Mouse (Mus musculus) stomach, postnatal 0 days (tissue): ENCODE measurements around the gene Bsg. TPM values are rescaled to one million over a fixed set of nuclear protein-coding genes. Genes with fewer than 3 reads are reported as not detected.

Experiments used
- ATAC-seq: fragments of 200-750 bp; cut with Nextera tagmentation; 2 replicates; pipeline ENCODE4 v1.8.0; 2017; ENCODE audit not compliant: low FRiP score, low TSS enrichment
- DNase-seq: peaks from one replicate; pipeline ENCODE4 v3.0.0-alpha.2; 2016; ENCODE audit warnings: low spot score
- H3K27ac ChIP-seq: fragments of 300-500 bp; sonication (generic); replicated peaks from 2 replicates; pipeline ENCODE4 v1.5.1; 2014; ENCODE audit warnings: mild to moderate bottlenecking, control low read depth
- H3K27me3 ChIP-seq: fragments of 300-500 bp; sonication (generic); 2 replicates; pipeline ENCODE4 v1.6.1; 2014; ENCODE audit warnings: low read length; ENCODE audit not compliant: control insufficient read depth, insufficient read depth
- H3K36me3 ChIP-seq: fragments of 300-500 bp; sonication (generic); 2 replicates; pipeline ENCODE4 v1.6.1; 2014; ENCODE audit warnings: low read length, mixed read lengths; ENCODE audit not compliant: control insufficient read depth, insufficient read depth
- H3K4me1 ChIP-seq: fragments of 300-500 bp; sonication (generic); replicated peaks from 2 replicates; pipeline ENCODE4 v1.6.1; 2014; ENCODE audit warnings: antibody characterized with exemption; ENCODE audit not compliant: control insufficient read depth, insufficient read depth
- H3K4me2 ChIP-seq: fragments of 300-500 bp; sonication (generic); replicated peaks from 2 replicates; pipeline ENCODE4 v1.6.1; 2014; ENCODE audit warnings: low read depth, mild to moderate bottlenecking, control low read depth, moderate library complexity
- H3K4me3 ChIP-seq: fragments of 300-500 bp; sonication (generic); 2 replicates; pipeline ENCODE4 v1.5.1; 2014; ENCODE audit warnings: low read depth, low read length, control low read depth
- H3K9ac ChIP-seq: fragments of 300-500 bp; sonication (generic); 2 replicates; pipeline ENCODE4 v1.6.1; 2014; ENCODE audit warnings: mild to moderate bottlenecking, low read length, control low read depth, mixed read lengths
- H3K9me3 ChIP-seq: fragments of 300-500 bp; sonication (generic); 2 replicates; pipeline ENCODE4 v1.6.1; 2016; ENCODE audit warnings: low read length; ENCODE audit not compliant: control insufficient read depth
- CTCF ChIP-seq: IDR thresholded peaks from 2 replicates; pipeline ENCODE4 v1.5.1; 2016; ENCODE audit warnings: antibody characterized with exemption, low read depth, mild to moderate bottlenecking, moderate library complexity
- EP300 ChIP-seq: optimal IDR thresholded peaks from 2 replicates; pipeline ENCODE3; 2016; ENCODE audit warnings: antibody characterized with exemption
- WGBS: fragments of 180-500 bp; shearing (Covaris S2); extraction: QIAGEN DNeasy Blood & Tissue Kit; methylation state at CpG from one replicate; pipeline ENCODE4 v1.1.7; 2014; 5-methylcytosine and 5-hydroxymethylcytosine counted together
- polyA plus RNA-seq: library from polyadenylated mRNA; unstranded; fragments of >200 nt; fragmentation: Nextera tagmentation; extraction: Ambion mirVana; gene quantifications from 2 replicates; pipeline ENCODE4 v1.2.1, GENCODE M21; 2015

Gene Bsg
- polyA plus RNA-seq, 1 experiment from 2014 or later, result 1,012 TPM

GRCm38 (mm10) chr10:79683726-79684640 is 20.3 kb upstream of the Bsg start:
- H3K9ac ChIP-seq, result peak overlapping the region; percentile 85
- DNase-seq (no peak), ATAC-seq (no peak)
- TF ChIP-seq EP300 (no peak), CTCF (no peak)
- H3K4me3 ChIP-seq, result peak overlapping the region; percentile 73; the same call in 1 of the 2 replicates
- 0 out of 2 replicates have a peak overlapping the region, but pooled peaks have one; percentile 8 for H3K27ac ChIP-seq
- peaks cover 10% of the 10 kb centered on the region; the same call in 1 of the 2 replicates for H3K4me1 ChIP-seq
- 80% methylated on average over 6 of the region's 6 CpGs for WGBS
- peak overlapping the region; percentile 75 for H3K4me2 ChIP-seq
- no peaks in the 10 kb centered on the region for H3K27me3 ChIP-seq
- H3K9me3 ChIP-seq, result no peaks in the 10 kb centered on the region
- peaks cover 20% of the 10 kb centered on the region for H3K36me3 ChIP-seq

GRCm38 (mm10) chr10:79684770-79685600 is 19.3 kb upstream of the Bsg start:
- H3K27ac ChIP-seq, result no peak overlapping the region
- H3K4me2 ChIP-seq, result no peak overlapping the region
- no peaks in the 10 kb centered on the region for H3K27me3 ChIP-seq
- 93% methylated on average over 25 of the region's 25 CpGs for WGBS
- peaks cover 10% of the 10 kb centered on the region; the same call in 1 of the 2 replicates for H3K4me1 ChIP-seq
- no peaks in the 10 kb centered on the region for H3K9me3 ChIP-seq
- no peak overlapping the region for H3K4me3 ChIP-seq
- ATAC-seq (no peak), DNase-seq (no peak)
- H3K36me3 ChIP-seq, result peaks cover 20% of the 10 kb centered on the region
- TF ChIP-seq EP300 (no peak), CTCF (no peak)
- no peak overlapping the region for H3K9ac ChIP-seq

DNA sequence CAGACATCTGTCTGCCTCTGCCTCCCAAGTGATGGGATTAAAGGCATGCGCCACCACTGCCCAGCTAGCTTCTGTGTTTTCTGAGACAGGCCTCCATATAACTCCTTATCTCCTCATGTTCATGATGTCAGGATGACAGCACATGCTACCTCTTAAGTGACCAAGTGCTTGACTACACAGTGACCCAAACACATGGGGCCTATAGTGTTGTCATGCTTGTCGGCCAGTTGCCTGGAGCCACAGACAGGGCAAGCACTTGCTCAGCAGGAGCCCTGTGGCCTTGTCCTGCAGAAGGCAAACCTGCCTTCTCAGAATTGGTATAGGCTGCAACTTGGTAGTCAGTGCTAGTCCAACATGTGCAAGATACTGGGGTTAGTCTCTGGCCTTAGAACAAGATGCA is 18.1 kb upstream of the Bsg start:
- Histone ChIP-seq H3K9ac (no peak overlapping the region), H3K36me3 (peaks cover 20% of the 10 kb centered on the region), H3K9me3 (no peaks in the 10 kb centered on the region), H3K27ac (no peak overlapping the region), H3K27me3 (no peaks in the 10 kb centered on the region), H3K4me3 (no peak overlapping the region), H3K4me2 (no peak overlapping the region), H3K4me1 (peaks cover 10% of the 10 kb centered on the region; the same call in 1 of the 2 replicates)
- no peak for TF ChIP-seq CTCF
- no peak for TF ChIP-seq EP300
- DNase-seq, result no peak
- no peak for ATAC-seq
- WGBS, result 88% methylated on average over 2 of the region's 2 CpGs

- Histone ChIP-seq H3K4me2 (no peak overlapping the region), H3K4me3 (no peak overlapping the region), H3K27me3 (no peaks in the 10 kb centered on the region), H3K9me3 (no peaks in the 10 kb centered on the region), H3K9ac (no peak overlapping the region), H3K4me1 (peaks cover 10% of the 10 kb centered on the region; the same call in 1 of the 2 replicates), H3K27ac (no peak overlapping the region), H3K36me3 (peaks cover 20% of the 10 kb centered on the region)
- no peak for ATAC-seq
- TF ChIP-seq CTCF, result no peak
- 73% methylated on average over 1 of the region's 1 CpGs for WGBS
- DNase-seq, result no peak
These were observed 17.6 kb upstream of the Bsg start for GRCm38 (mm10) chr10:79686691-79687090.

- no peak overlapping the region for H3K4me2 ChIP-seq
- H3K27ac ChIP-seq, result no peak overlapping the region
- H3K27me3 ChIP-seq, result no peaks in the 10 kb centered on the region
- no peak overlapping the region for H3K9ac ChIP-seq
- WGBS, result 90% methylated on average over 6 of the region's 6 CpGs
- ATAC-seq (no peak), DNase-seq (no peak)
- no peaks in the 10 kb centered on the region for H3K9me3 ChIP-seq
- peaks cover 10% of the 10 kb centered on the region; the same call in 1 of the 2 replicates for H3K4me1 ChIP-seq
- H3K36me3 ChIP-seq, result peaks cover 20% of the 10 kb centered on the region
- TF ChIP-seq CTCF, result no peak
- no peak for TF ChIP-seq EP300
- H3K4me3 ChIP-seq, result no peak overlapping the region
These were observed 16.8 kb upstream of the Bsg start for GRCm38 (mm10) chr10:79687513-79687912.
